Mouse (Mus musculus) heart, adult 8-10 months (tissue): ENCODE data around the gene Bloc1s4. TPM values are rescaled to one million over a fixed set of nuclear protein-coding genes. Genes with fewer than 3 reads are reported as not detected.

ENCODE experiments used
- DNase-seq: peaks from one replicate; pipeline ENCODE4 v3.0.0; 2022; ENCODE audit warnings: low spot score
- total RNA-seq, 4 experiments: library from RNA; stranded (reverse); gene quantifications; 2 replicates each; pipeline ENCODE4 v1.2.4; 2022

The Bloc1s4 gene
- total RNA-seq, 4 experiments from 2014 or later = 10.6 to 11.4 (median 11.3) TPM

- DNase-seq = no peak
Observed at GRCm38 (mm10) chr5:36719601-36720000, 28.8 kb downstream of the Bloc1s4 start.

- DNase-seq = no peak
Observed at GRCm38 (mm10) chr5:36719135-36719534, 29.3 kb downstream of the Bloc1s4 start.

- no peak for DNase-seq
Observed at GRCm38 (mm10) chr5:36717889-36718288, 30.6 kb downstream of the Bloc1s4 start.

- DNase-seq = no peak
Observed at GRCm38 (mm10) chr5:36716816-36717215, 31.6 kb downstream of the Bloc1s4 start.

- no peak for DNase-seq
Observed at GRCm38 (mm10) chr5:36714832-36715231, 33.6 kb downstream of the Bloc1s4 start.

GRCm38 (mm10) chr5:36713693-36714092 lies 34.8 kb downstream of the Bloc1s4 start:
- DNase-seq = no peak

- DNase-seq = peak; percentile 92
Observed at GRCm38 (mm10) chr5:36712553-36713534, 35.6 kb downstream of the Bloc1s4 start.

GRCm38 (mm10) chr5:36711863-36712262 lies 36.6 kb downstream of the Bloc1s4 start:
- no peak for DNase-seq

- DNase-seq = no peak
Observed at GRCm38 (mm10) chr5:36705792-36706191, 42.7 kb downstream of the Bloc1s4 start.

- DNase-seq = no peak
Observed at GRCm38 (mm10) chr5:36705390-36705789, 43.1 kb downstream of the Bloc1s4 start.

GRCm38 (mm10) chr5:36704684-36705083 lies 43.8 kb downstream of the Bloc1s4 start:
- no peak for DNase-seq

GRCm38 (mm10) chr5:36700939-36701620 lies 47.4 kb downstream of the Bloc1s4 start:
- no peak for DNase-seq

- DNase-seq = no peak
Observed at GRCm38 (mm10) chr5:36698689-36699088, 49.8 kb downstream of the Bloc1s4 start.

GRCm38 (mm10) chr5:36698067-36698670 lies 50.3 kb downstream of the Bloc1s4 start:
- DNase-seq = no peak

Other genes with a start within 250 kb of the Bloc1s4 start
- gene Tbc1d14, start 155.4 kb downstream of the Bloc1s4 start, total RNA-seq = 10 to 100 TPM; 12.8 to 16.3 (median 13.8) TPM
- gene D5Ertd579e, start 52.6 kb downstream of the Bloc1s4 start, total RNA-seq = 10 to 100 TPM; 89.7 to 97.8 (median 92.7) TPM
- 100 to 1,000 TPM; 261 to 277 (median 272) TPM for gene Mrfap1, start 48.1 kb upstream of the Bloc1s4 start, total RNA-seq
- gene Man2b2, start 82.0 kb upstream of the Bloc1s4 start, total RNA-seq = 10 to 100 TPM; 26.2 to 27.8 (median 27.1) TPM
- 1 to 10 TPM; 5.4 to 7.2 (median 6.3) TPM for gene Ppp2r2c, start 119.9 kb upstream of the Bloc1s4 start, total RNA-seq
- 100 to 1,000 TPM in 2 of 4 experiments, 10 to 100 TPM in 2; 92.1 to 104 (median 96.8) TPM for gene Wfs1, start 240.6 kb upstream of the Bloc1s4 start, total RNA-seq